17 mouse cellular contexts compared by ENCODE assay signal in genomic region chr1:40358351-40358750, GRCm38 (mm10). TPM values are rescaled to one million over a fixed set of nuclear protein-coding genes. Genes with fewer than 3 reads are reported as not detected.
DNase-seq lines count a peak whose midpoint lies in the region; ATAC-seq and TF ChIP-seq lines count a peak whose summit lies in the region.
"Had no signal": no experiment of that assay in that cellular context is flagged by ENCODE, and none has a peak within 500 bp of the region (broad histone marks: within the 10 kb centered on the region; RNA-seq: fewer than 3 reads in every experiment).

No protein-coding gene starts in this region.

- TF ChIP-seq POLR2A in embryonic fibroblast, embryonic 13.5 days (IDR thresholded peaks at IDR 0.05; ENCODE audit: low read depth, low read length) = no peak

- peaks cover 31% of the 10 kb centered on the region for H3K4me1 ChIP-seq in heart, embryonic 10.5 days
- peaks cover 5% of the 10 kb centered on the region for H3K4me1 ChIP-seq in lung, embryonic 14.5 days (ENCODE audit: insufficient read depth)
- peaks cover 99% of the 10 kb centered on the region for H3K4me1 ChIP-seq in G1E (ENCODE audit: insufficient read depth, low read depth, low read length)
- peaks cover 6% of the 10 kb centered on the region for H3K4me1 ChIP-seq in embryonic fibroblast, embryonic 13.5 days (ENCODE audit: control insufficient read depth, insufficient read depth, low read length)
- H3K4me1 ChIP-seq: neural tube, embryonic 12.5 days had no signal

- peak; percentile 31; the same call in 1 of the 2 replicates for ATAC-seq in lung, embryonic 14.5 days (ENCODE audit: insufficient read depth)
- ATAC-seq in G1E (ENCODE audit: extremely low read depth, insufficient number of reproducible peaks, low FRiP score, poor library complexity, severe bottlenecking) = no peak
- ATAC-seq: forebrain, embryonic 16.5 days had no signal

- no peaks in the 10 kb centered on the region for H3K27me3 ChIP-seq in heart, embryonic 10.5 days (ENCODE audit: insufficient read depth, poor library complexity, severe bottlenecking)
- no peaks in the 10 kb centered on the region for H3K27me3 ChIP-seq in lung, embryonic 14.5 days (ENCODE audit: insufficient read depth, low read length)
- H3K27me3 ChIP-seq in G1E (ENCODE audit: insufficient read depth, low read length) = no peaks in the 10 kb centered on the region
- H3K27me3 ChIP-seq: CH12.LX; embryonic facial prominence, embryonic 12.5 days; neural tube, embryonic 12.5 days had no signal

- H3K36me3 ChIP-seq in heart, embryonic 10.5 days = no peaks in the 10 kb centered on the region
- H3K36me3 ChIP-seq in lung, embryonic 14.5 days (ENCODE audit: insufficient read depth) = peaks cover 5% of the 10 kb centered on the region; the same call in 1 of the 2 replicates
- H3K36me3 ChIP-seq in G1E (replicated peaks) = no peaks in the 10 kb centered on the region
- H3K36me3 ChIP-seq: embryonic facial prominence, embryonic 12.5 days; neural tube, embryonic 12.5 days had no signal

- WGBS in heart, embryonic 10.5 days = 46% methylated on average over 2 of the region's 2 CpGs
- 68% methylated on average over 2 of the region's 2 CpGs for WGBS in lung, embryonic 14.5 days

- TF ChIP-seq CTCF in lung, embryonic 14.5 days (IDR thresholded peaks at IDR 0.05; ENCODE audit: low read depth) = no peak
- TF ChIP-seq CTCF in G1E (IDR thresholded peaks at IDR 0.05; ENCODE audit: low read depth, low read length) = no peak
- TF ChIP-seq CTCF in embryonic fibroblast, embryonic 13.5 days (IDR thresholded peaks at IDR 0.05; ENCODE audit: borderline replicate concordance, insufficient read depth, low read length) = no peak

- H3K9ac ChIP-seq in lung, embryonic 14.5 days = no peak overlapping the region
- H3K9ac ChIP-seq: embryonic facial prominence, embryonic 12.5 days; hindbrain, embryonic 14.5 days; liver, embryonic 14.5 days; neural tube, embryonic 12.5 days had no signal

- no peak overlapping the region for H3K4me2 ChIP-seq in lung, embryonic 14.5 days
- H3K4me2 ChIP-seq: embryonic facial prominence, embryonic 12.5 days; hindbrain, embryonic 14.5 days; midbrain, embryonic 11.5 days; neural tube, embryonic 12.5 days had no signal

- intact Hi-C loops in heart, postnatal 14 days (cut with DNase I) = no loop called here

- H3K9me3 ChIP-seq in heart, embryonic 10.5 days = no peaks in the 10 kb centered on the region
- H3K9me3 ChIP-seq in lung, embryonic 14.5 days (ENCODE audit: low read depth, low read length) = no peaks in the 10 kb centered on the region
- H3K9me3 ChIP-seq in G1E (replicated peaks) = no peaks in the 10 kb centered on the region
- H3K9me3 ChIP-seq: embryonic facial prominence, embryonic 12.5 days; neural tube, embryonic 12.5 days had no signal

- H3K4me3 ChIP-seq in heart, embryonic 10.5 days = no peak overlapping the region
- no peak overlapping the region for H3K4me3 ChIP-seq in lung, embryonic 14.5 days (ENCODE audit: low read depth, low read length)
- peak overlapping the region; percentile 13; the same call in 1 of the 2 replicates for H3K4me3 ChIP-seq in G1E (ENCODE audit: low read depth, low read length)
- no peak overlapping the region for H3K4me3 ChIP-seq in embryonic fibroblast, embryonic 13.5 days (ENCODE audit: insufficient read depth, low read length)
- H3K4me3 ChIP-seq: embryonic facial prominence, embryonic 12.5 days; neural tube, embryonic 12.5 days had no signal

- H3K27ac ChIP-seq in heart, embryonic 10.5 days = peak overlapping the region; percentile 31; the same call in 1 of the 2 replicates
- no peak overlapping the region for H3K27ac ChIP-seq in lung, embryonic 14.5 days (ENCODE audit: low read depth)
- H3K27ac ChIP-seq in embryonic fibroblast, embryonic 13.5 days (ENCODE audit: insufficient read depth, low read length) = peak overlapping the region; percentile 75
- H3K27ac ChIP-seq: hindbrain, embryonic 14.5 days; liver, embryonic 14.5 days; macrophage; neural tube, embryonic 12.5 days had no signal

- DNase-seq in heart, embryonic 10.5 days (ENCODE audit: low spot score) = no peak
- no peak for DNase-seq in heart, postnatal 14 days
- DNase-seq in lung, embryonic 14.5 days = no peak
- no peak for DNase-seq in lung, postnatal 25 days (ENCODE audit: low spot score)
- DNase-seq in G1E (ENCODE audit: low spot score) = no peak
- DNase-seq in adrenal gland, adult 8-10 months = no peak
- DNase-seq: cerebellum, adult 9-10 months; thymus, postnatal 4 days had no signal

RNA-seq across cellular contexts. Expression of gene Il1rl2, which starts 33.9 kb away (rescaled TPM):
- 1.8 and 2.3 TPM in 2 replicates for polyA plus RNA-seq in heart, embryonic 10.5 days (2016; fragmentation: Nextera tagmentation; extraction: Ambion mirVana)
- 1 to 10 TPM; 3.8 to 4.9 TPM for total RNA-seq in heart, postnatal 14 days (2021)
- polyA plus RNA-seq in lung, embryonic 14.5 days (2014; fragmentation: Nextera tagmentation; extraction: Ambion mirVana) = 7.7 and 7.9 TPM in 2 replicates
- total RNA-seq in G1E (2014; fragmentation: Nextera tagmentation) (0.83 and 1.2 TPM in 2 replicates), G1E (2017) (0.12 and 0.33 TPM in 2 replicates)
- polyA plus RNA-seq in G1E (2012) = 0.02 TPM in 1 of 2 replicates, not detected in the other
- polyA plus RNA-seq in embryonic fibroblast, embryonic 13.5 days (2011; ENCODE audit: insufficient read length, low read depth, missing spikeins) = 32.5 and 48.1 TPM in 2 replicates
- total RNA-seq in adrenal gland, adult 8-10 months (2022) = 1 to 10 TPM; 1.0 to 2.4 (median 1.6) TPM
- total RNA-seq: CH12.LX had no signal
